Mouse (Mus musculus): Measurements from ENCODE around the gene Wasf2.

The Wasf2 gene

DNA sequence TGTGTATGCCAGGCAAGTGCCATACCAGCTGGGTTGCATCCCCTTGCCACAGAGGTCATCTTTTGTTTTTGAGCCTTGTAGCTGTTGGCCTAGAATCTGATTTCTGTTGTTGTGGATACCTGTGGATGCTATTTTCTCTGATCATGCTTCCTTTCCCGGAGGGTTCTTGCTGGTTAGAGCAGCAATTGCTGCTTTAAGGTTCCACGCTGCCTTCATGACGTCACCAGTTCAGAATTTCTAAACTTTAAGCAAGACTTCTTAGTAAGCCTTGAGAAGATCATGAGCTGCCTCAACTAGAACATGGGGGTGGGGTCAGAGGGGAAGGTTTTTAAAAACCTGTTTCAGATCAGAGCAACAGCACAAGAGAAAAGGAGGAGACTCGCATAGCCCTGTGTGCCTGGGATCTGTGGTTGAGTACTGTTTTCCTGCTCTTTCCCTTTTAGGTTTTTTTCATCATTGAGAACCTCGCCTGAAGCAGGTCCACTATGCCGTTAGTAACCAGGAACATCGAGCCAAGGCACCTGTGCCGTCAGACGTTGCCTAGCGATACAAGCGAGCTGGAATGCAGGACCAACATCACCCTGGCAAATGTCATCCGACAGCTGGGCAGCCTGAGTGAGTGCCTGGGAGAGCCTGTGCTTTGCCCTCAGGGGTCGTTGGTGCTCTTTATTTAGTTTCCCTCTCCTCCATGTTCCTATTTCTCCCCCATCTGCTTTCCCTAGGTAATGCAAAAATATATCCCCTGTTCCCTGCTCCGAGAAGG lies 45.9 kb downstream of the Wasf2 start:
- in situ Hi-C loops (cut with MboI), result no loop called here

DNA sequence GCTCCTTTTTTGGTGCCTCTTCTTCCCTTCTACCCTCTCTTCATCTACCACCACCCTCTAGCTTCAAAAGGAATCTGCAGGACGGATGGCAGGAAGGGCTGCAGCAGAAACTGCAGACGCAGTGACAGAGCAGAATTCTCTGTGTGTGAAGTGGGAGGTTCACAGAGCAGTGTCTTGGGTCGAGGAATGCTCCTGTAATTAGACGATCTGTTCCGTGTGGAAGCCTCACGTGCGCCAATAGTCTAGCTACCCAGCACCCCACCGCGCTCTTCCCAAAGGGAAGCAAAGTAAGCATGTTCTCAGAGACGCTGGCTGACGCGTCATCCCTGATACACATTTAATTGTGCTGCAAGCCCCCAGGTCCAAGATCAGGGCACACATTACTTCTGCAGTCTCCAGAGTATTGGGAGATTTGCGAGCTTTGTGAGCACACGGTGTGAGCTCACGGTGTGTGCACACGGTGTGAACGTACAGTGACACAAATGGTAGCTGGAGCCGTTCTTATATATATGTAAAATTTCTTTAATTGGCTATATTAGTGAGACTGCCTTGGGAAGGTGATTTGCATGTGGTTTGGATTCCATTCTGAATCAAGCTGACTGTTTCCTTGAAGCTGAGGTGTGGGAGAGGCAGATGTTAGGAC lies 46.6 kb downstream of the Wasf2 start:
- in situ Hi-C loops (cut with MboI), result no loop called here

DNA sequence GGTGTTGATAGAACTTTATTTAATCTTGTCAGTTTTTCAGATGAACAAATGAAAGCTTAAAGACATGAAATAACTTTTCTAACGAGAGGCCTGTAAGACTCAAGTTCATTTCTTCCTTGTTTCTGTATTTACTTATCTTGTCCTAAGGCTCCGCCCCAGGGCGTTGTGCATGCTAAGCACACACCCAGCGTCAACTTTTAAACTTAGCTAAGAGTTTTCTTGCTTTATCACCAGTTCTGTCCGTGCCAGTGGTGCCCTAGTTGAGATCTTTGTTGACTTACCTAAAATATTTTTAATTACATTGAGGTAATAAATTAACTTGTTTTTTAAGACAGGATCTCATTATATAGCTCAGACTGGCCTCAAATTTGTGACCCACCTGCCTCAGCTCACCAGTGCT lies 48.0 kb downstream of the Wasf2 start:
- in situ Hi-C loops (cut with MboI), result no loop called here

DNA sequence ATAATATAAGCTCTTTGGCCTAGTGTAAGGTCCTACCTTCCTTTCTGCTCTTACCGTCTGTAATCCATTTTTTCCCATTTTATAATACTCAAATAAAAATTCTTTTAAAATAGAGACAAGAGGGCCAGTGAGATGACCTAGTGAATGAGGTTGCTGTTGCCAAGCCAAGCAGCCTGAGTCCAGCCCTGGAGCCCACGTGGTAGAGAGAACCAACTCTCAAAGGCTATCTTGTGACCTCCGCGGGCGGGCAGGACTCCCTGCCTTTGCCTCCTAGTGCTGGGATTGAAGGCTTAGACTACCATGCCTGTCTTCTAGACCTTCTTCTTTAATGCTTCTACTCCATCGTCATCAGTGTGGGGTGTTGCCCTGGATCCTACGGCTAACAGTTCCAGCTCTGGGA lies 49.0 kb downstream of the Wasf2 start:
- in situ Hi-C loops (cut with MboI), result no loop called here

DNA sequence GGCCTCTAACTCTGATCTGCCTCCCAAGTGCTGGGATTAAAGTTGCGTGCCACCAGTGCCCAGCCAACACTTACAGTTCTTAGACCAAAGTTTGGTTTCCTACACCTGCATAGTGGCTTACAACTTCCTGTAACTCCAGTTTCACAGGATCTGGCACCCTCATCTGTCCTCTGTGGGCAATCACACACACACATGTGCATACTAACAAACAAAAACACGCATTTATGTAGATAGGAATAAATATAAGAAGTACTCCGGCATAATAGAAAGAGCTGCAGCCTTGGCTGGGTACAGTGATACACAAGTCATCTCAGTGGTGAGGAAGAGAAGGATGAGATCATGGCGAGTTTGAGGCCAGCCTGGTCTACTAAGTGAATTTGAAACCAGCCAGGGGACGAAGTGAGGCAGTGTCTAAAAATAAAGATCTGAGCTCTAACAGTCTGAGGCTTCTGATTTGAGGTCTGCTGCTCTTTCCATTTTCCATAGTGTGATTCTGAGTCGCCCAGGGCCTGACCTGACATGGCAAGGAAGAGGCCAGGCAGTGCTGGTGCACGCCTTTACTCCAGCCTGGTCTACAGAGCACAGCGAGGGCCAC lies 52.2 kb downstream of the Wasf2 start:
- in situ Hi-C loops (cut with MboI), result no loop called here

DNA sequence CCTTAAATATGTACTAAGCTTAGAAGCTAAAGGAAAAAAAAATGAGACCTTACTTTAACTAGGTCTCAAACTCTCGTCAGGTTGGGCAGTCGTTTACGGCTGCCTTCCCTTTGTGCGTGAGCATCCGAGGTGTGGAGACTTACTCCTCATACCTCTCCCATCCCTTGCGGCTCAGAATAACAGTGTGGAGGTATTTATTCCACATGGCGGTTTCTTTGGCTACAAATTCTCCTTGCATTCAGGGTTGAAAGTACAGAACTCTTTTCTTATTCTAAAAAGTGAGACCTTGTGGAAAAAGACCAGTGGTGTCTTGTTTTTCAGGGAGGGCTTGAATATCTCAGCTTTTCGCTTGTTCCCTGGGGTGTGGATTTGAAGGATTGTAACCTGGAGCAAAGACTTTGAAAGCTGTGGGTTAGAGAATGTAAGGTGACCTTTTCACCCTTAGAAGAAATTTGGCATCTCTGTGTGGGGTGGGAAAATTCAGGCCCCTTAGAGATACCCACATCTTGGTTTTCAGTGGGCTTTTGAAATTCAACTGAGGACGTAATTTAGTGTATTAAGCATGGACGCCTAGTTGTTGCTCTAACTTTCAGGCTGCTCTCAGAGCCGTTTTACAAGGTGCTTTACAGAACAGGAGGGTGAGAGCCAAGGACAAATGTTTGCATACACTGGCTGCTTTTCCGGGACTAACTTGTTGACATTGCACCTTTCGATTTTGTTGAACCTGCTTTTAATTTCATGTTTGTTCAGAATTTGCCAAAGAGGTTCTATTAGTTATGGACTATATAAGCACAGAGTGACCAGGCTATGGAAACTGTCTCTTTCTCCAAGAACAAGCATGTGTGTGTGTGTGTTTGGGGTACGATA lies 54.0 kb downstream of the Wasf2 start:
- in situ Hi-C loops (cut with MboI), result no loop called here

DNA sequence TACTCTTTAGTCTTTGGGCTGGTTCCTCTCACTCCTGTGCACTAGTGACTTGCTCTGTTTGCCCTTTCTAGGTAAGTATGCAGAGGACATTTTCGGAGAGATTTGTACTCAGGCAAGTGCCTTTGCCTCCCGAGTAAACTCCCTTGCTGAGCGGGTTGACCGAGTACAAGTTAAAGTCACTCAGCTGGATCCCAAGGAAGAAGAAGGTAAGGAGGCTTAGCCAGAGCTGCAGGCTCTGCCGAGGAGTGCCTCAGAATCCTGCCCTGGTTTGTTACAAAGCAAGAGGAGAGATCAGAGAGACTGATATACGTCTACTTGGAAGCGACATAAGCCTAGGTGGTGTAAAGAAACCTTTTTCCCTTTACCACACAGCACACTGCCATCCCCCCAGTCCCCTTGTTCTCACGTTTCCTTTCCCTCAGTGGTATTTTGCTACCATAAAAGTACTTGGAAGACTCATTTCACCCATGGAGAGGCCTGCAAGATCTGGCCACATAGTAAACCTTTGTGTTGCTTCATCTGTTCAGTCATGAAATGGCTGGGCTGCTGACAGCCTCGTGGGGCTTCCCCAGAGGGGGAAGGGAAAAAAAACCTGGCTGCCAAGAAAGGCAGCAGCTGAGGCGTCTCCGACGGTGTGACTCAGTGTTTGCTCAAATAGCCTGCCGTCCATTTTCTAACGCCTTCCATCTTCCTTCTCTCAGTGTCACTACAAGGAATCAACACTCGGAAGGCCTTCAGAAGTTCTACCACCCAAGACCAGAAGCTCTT lies 54.8 kb downstream of the Wasf2 start:
- in situ Hi-C loops (cut with MboI), result no loop called here

DNA sequence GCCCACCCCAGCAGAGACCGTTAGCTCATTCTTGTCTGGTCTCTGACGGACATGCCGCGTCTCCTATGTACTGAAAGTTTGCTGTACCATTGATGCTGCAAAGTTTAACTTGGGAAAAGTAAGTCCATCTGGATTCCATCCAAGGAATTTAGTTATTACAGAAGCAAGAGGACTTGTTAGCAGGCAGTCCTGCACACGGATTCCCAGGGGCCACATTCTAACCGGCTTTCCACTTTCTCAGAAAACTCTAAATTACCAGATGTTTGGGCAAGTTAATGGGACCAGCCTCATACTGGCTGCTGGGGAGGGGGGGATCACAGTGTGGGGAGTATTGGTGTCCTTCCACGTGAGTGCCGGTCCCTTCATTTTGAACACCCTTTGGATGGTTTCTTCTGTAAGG lies 55.6 kb downstream of the Wasf2 start:
- in situ Hi-C loops (cut with MboI), result no loop called here

DNA sequence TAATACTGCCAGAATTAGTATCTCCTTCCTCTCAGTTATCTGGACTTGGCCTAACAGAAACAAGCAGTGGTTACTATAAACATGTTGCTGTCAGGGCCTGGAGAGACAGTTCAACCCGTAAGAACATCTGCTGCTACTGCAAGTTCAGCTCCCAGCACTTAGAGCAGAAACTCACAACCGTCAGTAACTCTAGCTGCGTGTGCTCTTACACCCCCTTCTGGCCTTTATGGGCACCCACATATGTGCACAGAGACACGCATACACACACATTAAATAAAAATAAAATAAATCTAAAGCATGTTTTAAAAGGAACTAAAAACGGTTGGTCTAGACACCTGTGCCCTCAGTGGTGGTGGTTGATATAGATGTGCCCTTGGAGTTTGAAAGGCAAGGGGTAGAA lies 56.6 kb downstream of the Wasf2 start:
- in situ Hi-C loops (cut with MboI), result no loop called here

DNA sequence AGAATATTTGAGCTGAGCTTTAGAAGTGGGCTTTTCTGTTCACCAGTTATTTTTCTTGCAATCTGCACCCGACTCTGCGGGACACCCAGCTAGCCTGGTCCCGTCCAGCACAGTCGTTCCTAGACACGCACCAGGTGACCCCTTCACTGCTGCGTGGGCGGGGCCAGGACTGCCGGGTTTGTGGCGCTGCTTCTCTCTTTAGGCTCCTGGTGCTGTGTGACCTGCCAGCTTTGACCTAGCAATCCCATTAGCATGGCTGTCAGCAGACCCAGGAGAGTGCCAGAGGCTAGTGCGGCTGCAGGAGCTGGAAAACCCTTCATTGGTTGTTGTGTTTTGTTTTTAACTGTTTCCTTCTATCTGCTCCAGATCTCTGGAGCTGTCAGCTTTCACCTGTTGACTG lies 59.1 kb downstream of the Wasf2 start:
- in situ Hi-C loops (cut with MboI), result no loop called here

DNA sequence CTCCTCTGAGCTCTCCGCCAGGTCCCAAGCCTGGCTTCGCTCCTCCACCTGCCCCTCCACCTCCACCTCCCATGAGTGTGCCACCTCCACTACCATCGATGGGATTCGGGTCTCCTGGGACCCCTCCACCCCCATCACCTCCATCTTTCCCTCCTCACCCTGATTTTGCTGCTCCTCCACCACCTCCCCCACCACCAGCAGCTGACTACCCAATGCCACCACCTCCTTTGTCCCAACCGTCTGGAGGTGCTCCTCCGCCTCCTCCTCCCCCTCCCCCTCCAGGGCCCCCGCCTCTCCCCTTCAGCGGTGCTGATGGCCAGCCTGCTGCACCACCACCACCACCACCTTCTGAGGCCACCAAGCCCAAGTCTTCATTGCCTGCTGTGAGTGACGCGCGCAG lies 64.2 kb downstream of the Wasf2 start:
- in situ Hi-C loops (cut with MboI), result no loop called here

DNA sequence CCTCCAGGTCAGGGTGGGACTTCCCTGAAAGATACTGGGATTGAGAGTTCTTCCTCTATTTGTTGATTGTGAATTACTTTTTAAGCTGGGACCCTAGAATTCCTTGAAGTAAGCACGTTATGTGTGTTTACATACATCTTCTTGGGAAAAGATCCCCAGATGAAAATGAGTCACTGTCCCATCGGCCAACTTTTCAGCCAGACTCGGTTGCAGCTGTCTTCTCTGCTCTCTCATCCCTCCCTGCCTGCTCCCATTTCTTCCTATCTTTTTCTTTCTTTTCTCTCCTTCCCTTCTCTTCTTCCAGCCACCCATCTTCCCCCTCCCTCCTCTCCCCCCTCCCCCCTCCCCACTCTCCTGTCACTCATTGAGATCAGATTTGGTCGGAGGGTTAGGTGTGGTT lies 64.7 kb downstream of the Wasf2 start:
- in situ Hi-C loops (cut with MboI), result no loop called here

DNA sequence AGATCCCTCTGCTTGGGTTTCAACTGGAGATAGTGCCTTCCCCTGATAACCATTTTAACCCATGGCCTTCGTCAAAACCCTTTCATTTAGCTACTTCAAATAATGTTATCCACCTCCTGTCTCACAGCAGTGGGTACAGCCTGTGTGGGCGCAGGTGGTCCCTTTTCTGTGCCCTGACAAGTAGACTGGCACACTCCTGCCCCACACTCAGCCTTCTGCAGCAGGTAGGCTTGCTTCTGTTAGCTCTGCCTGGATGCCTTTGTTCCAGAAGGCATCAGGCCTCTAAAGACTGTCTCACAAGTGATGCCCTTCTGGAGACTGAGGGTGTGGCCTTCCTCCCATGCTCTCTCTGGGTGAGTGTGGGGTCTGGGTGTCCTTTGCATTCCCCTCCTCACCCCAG lies 65.8 kb downstream of the Wasf2 start:
- in situ Hi-C loops (cut with MboI), result no loop called here

DNA sequence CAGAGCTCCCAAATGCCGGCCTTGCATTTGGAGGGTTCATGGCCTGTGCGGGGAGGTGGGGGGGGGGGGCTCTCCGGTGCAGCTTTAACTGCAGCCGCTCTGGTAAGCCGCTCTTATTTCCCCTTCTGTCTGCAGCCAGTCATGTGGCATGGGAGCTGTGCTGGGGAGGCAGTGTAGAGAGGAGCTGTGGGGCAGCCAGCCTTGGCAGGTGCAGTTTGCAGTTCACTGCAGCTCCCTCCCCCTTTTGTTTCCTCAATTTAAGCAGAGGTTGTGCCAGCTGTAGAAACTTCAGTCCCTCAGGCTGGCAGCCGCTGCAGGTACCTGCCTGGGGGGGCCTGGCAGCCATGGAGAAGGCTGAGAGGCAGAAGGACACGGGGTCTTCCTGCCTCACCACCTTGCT lies 66.5 kb downstream of the Wasf2 start:
- in situ Hi-C loops (cut with MboI), result no loop called here

DNA sequence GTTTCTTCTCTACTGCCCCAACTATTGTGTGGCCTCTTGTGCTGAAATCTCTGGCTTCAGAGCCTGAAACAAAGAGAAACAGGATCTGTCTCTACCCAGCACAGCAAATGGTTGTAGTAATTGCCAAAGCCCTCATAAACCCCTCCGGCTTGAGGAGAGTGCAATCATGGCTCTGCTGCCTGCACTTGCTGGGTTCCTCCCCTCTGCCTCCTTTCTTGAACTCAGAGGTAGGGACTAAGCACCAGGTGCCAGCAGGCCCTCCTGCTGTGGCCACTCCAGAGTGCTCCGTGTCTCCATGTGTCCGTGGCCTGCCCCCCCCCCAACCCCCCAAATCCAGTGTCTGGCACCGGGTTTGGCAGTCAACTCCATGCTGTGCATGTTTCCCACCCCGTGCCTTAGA lies 67.0 kb downstream of the Wasf2 start:
- in situ Hi-C loops (cut with MboI), result no loop called here

DNA sequence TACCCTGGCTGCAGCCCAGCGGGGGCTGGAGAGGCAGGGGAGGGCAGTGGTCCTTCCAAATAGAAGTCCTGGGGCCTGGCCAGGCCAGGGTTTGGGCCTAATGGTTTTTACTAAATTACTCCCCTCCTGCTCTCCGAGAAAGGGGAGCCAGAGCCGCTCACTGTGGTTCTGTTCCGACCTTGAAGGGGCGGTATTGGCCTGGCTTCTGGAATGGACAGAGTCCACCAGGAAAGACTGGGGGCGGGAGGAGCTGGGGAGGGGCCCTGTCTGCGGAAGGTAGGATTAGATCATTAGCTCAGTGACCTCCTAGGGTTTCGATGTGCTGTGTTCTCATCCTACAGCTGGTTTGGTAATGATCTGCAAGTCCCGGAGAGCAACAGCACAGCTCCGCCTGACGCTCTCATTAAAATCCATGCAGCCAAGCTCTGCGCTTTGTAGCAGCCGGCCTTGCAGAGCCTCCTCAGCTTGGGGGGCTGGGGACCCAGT lies 67.5 kb downstream of the Wasf2 start:
- in situ Hi-C loops (cut with MboI), result no loop called here

DNA sequence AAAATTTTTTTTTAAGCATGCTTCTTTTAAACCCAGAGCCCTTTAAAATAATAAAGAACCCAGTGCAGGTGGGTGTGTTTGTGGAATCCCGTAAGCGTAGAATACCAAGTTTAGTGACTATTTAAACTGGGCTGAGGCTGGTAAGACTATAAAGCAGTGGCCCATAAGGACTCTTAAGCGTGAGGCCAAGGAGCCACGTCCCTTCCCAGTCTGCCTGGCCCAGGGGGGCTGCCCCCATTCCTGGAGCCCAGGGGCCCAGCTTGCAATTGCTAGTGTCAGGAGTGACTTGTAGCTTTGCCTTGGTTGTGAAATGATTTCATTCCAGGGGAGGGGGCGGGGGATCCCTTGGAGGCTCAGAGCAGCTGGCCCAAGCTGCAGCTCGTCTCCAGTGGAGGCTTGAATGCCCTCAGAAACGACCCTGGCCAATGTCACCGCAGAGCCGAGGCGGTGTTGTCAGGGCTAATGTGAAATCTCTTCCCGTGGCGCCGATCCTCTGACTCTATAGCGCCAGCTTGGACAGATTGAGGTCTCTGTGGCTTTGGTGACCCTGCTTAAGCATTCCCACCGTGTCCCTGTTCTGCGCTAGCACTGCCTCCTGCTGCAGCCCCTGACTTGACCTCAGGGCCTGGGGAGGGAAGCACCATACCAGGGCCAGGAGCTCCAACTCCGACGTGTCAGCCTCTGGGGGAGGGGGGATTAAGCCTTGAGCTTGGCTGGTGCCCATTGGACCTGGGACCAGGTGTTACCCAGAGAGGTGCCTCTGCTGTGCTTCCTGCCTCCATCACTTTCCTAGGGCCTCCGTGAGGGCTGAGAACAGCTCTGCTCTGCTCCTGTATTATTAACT lies 68.3 kb downstream of the Wasf2 start:
- in situ Hi-C loops (cut with MboI), result no loop called here

DNA sequence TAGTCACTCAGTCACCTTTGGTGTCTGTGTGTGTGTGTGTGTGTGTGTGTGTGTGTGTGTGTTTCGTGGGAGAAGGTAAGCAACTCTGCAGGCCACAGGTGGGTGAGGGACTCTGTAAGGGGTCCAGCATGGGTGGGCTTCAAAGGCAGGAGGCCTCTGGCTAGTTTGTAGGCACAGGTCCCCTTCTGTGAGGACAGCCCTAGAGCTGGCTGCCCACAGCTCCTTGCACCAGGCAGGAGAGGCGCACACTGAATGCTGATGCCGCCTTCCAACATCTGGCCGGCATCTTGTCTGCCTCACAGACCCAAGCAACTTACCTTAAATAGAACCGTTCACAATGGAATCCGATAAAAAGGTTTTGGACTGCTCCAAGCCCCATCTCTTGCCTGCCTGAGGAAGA lies 69.4 kb downstream of the Wasf2 start:
- in situ Hi-C loops (cut with MboI), result no loop called here

DNA sequence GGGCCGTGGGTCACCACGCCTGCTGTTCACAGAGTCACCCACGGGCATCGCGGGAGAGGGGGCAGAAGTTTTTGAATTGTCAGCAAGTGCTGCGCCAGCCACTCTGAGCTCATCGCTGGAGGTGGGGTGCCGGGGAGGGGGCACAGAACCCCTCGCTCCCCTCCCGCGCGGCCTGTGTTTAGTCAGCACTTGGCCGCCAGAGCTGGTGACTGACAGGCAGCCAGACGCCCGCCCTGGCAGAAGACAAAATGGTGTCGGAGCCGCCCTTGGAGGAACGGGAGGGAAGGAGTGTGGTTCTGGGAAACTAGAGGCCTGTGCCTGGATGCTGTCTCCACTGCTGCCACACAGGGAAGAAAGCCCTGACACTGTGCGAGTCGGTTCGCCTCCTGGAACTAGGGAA lies 70.0 kb downstream of the Wasf2 start:
- in situ Hi-C loops (cut with MboI), result no loop called here

DNA sequence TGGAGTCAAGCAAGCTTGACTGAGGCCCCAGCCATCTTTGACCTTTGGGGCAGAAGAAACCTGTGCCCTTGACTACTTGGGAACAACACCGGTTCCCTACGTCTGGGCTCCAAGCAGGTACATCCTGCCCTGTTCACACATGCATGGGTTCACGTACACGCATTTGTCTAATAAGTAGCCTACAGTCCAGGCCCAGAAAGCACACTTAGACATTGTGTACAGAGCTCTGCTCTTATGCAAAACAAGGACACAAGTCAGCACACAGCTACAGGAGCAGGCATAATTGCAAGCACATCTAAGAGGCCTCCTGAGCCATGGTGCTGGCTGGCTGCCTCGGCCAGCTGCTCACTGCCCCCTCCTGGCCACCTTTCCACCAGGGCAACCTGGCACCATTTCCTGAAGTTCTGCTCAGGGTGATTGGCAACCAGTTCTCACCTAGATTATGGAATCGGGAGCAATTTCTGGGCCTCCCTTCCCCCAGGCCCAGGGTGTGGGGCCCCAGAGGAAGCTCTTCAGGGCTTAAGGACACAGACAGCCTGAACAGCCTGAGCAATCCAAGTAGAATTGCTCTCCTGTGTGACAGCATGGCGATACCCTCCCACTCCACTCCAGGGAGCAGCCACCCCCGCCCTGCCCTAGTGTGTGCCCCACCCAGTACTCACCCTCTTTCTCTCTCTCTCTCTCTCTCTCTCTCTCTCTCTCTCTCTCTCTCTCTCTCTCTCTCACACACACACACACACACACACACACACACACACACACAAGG lies 70.9 kb downstream of the Wasf2 start:
- in situ Hi-C loops (cut with MboI), result no loop called here

Data from mature B cell (primary cell).